Mouse (Mus musculus) CH12.LX (cell line): Measurements from ENCODE around the gene Tmem178b. TPM values are rescaled to one million over a fixed set of nuclear protein-coding genes. Genes with fewer than 3 reads are reported as not detected.

Experiments
- DNase-seq: peaks from one replicate; pipeline ENCODE4 v3.0.0-alpha.2; 2013; ENCODE audit errors: extremely low read depth
- H3K27ac ChIP-seq: 2 replicates; pipeline ENCODE4 v1.5.1; 2012; ENCODE audit warnings: low read depth, mild to moderate bottlenecking, control low read depth, moderate library complexity; ENCODE audit not compliant: insufficient read depth
- H3K27me3 ChIP-seq: replicated peaks from 2 replicates; pipeline ENCODE3; 2012; ENCODE audit warnings: inconsistent platforms
- H3K36me3 ChIP-seq, 2 experiments: replicated peaks in 1 of 2; 2 replicates each; pipeline versions ENCODE3 to v1.6.1; 2012; ENCODE audit warnings: inconsistent platforms in 1 of 2, low read length in 1 of 2, mild to moderate bottlenecking in 1 of 2, mixed read lengths in 1 of 2, moderate library complexity in 1 of 2; ENCODE audit not compliant: control insufficient read depth in 1 of 2, insufficient read depth in 1 of 2
- H3K4me1 ChIP-seq, 2 experiments: 2 replicates each; pipeline ENCODE4 v1.6.1; 2012; ENCODE audit warnings: inconsistent platforms in 1 of 2, moderate library complexity in 1 of 2; ENCODE audit not compliant: insufficient read depth in 2 of 2, control insufficient read depth in 1 of 2
- H3K4me2 ChIP-seq: 2 replicates; pipeline ENCODE4 v1.6.1; 2012; ENCODE audit warnings: low read depth, mild to moderate bottlenecking, control low read depth; ENCODE audit not compliant: poor library complexity, insufficient read depth, severe bottlenecking
- H3K4me3 ChIP-seq, 3 experiments: fragments of 150-350 bp in 1 of 3; sonication (generic) in 1 of 3; replicated peaks in 1 of 3; 2 replicates each; pipeline versions ENCODE3 to v1.5.1; 2011 to 2012; ENCODE audit warnings: low read depth in 2 of 3, low read length in 2 of 3, mild to moderate bottlenecking in 2 of 3, moderate library complexity in 2 of 3, control low read depth in 1 of 3, improper control_type of control experiment in 1 of 3, inconsistent platforms in 1 of 3, mixed read lengths in 1 of 3; ENCODE audit not compliant: poor library complexity in 1 of 3
- H3K79me2 ChIP-seq: replicated peaks from 2 replicates; pipeline ENCODE4 v1.6.1; 2012; ENCODE audit warnings: mild to moderate bottlenecking, moderate library complexity; ENCODE audit not compliant: control insufficient read depth, poor library complexity, insufficient read depth, severe bottlenecking; ENCODE audit errors: extremely low read depth
- H3K9ac ChIP-seq: 2 replicates; pipeline ENCODE4 v1.6.1; 2012; ENCODE audit warnings: low read depth, mild to moderate bottlenecking, control low read depth, moderate library complexity; ENCODE audit not compliant: insufficient read depth
- H3K9me3 ChIP-seq: replicated peaks from 2 replicates; pipeline ENCODE3; 2012; ENCODE audit warnings: low read length, inconsistent platforms, mixed read lengths
- CHD1 ChIP-seq: IDR thresholded peaks from 2 replicates; pipeline ENCODE4 v1.6.1; 2012; ENCODE audit warnings: low read depth, low read length, improper control_type of control experiment, inconsistent platforms
- CTCF ChIP-seq, 2 experiments: IDR thresholded peaks in 1 of 2; conservative IDR thresholded peaks in 1 of 2; 2 replicates each; pipeline ENCODE4 v1.5.1; 2011 to 2012; ENCODE audit warnings: low read depth in 2 of 2, low read length in 2 of 2, improper control_type of control experiment in 1 of 2, inconsistent platforms in 1 of 2, mild to moderate bottlenecking in 1 of 2, moderate library complexity in 1 of 2
- GABPA ChIP-seq: IDR thresholded peaks from 2 replicates; pipeline ENCODE4 v1.6.1; 2012; ENCODE audit warnings: low read depth, low read length, improper control_type of control experiment, inconsistent platforms; ENCODE audit not compliant: insufficient replicate concordance
- HCFC1 ChIP-seq: IDR thresholded peaks from 2 replicates; pipeline ENCODE4 v1.6.1; 2012; ENCODE audit warnings: low read depth, mild to moderate bottlenecking, inconsistent platforms, low read length, improper control_type of control experiment
- MAX ChIP-seq: IDR thresholded peaks from 2 replicates; pipeline ENCODE4 v1.6.1; 2011; ENCODE audit warnings: low read length, improper control_type of control experiment
- MAZ ChIP-seq: IDR thresholded peaks from 2 replicates; pipeline ENCODE4 v1.6.1; 2012; ENCODE audit warnings: low read depth, mild to moderate bottlenecking, inconsistent platforms, low read length, improper control_type of control experiment, moderate library complexity
- MEF2A ChIP-seq: IDR thresholded peaks from 2 replicates; pipeline ENCODE4 v1.6.1; 2014; ENCODE audit warnings: low read depth, mild to moderate bottlenecking, inconsistent platforms, low read length, improper control_type of control experiment, borderline replicate concordance
- MXI1 ChIP-seq: IDR thresholded peaks from 2 replicates; pipeline ENCODE4 v1.6.1; 2011; ENCODE audit warnings: mild to moderate bottlenecking, low read depth, low read length, improper control_type of control experiment
- NRF1 ChIP-seq: IDR thresholded peaks from 2 replicates; pipeline ENCODE4 v1.6.1; 2014; ENCODE audit warnings: low read depth, mild to moderate bottlenecking, inconsistent platforms, low read length, improper control_type of control experiment, moderate library complexity
- PAX5 ChIP-seq: IDR thresholded peaks from 2 replicates; pipeline ENCODE4 v1.6.1; 2012; ENCODE audit warnings: low read length, inconsistent platforms, mixed read lengths
- POLR2AphosphoS2 ChIP-seq: IDR thresholded peaks from 2 replicates; pipeline ENCODE4 v1.6.1; 2011; ENCODE audit warnings: low read depth, low read length, improper control_type of control experiment
- RAD21 ChIP-seq: IDR thresholded peaks from 2 replicates; pipeline ENCODE4 v1.6.1; 2011; ENCODE audit warnings: low read depth, mild to moderate bottlenecking, low read length, improper control_type of control experiment, moderate library complexity
- RCOR1 ChIP-seq: conservative IDR thresholded peaks from 2 replicates; pipeline ENCODE4 v1.6.1; 2012; ENCODE audit warnings: low read depth, mild to moderate bottlenecking, inconsistent platforms, low read length, improper control_type of control experiment
- SIN3A ChIP-seq: IDR thresholded peaks from 2 replicates; pipeline ENCODE4 v1.6.1; 2012; ENCODE audit warnings: low read length, improper control_type of control experiment, inconsistent platforms
- ZC3H11A ChIP-seq: IDR thresholded peaks from 2 replicates; pipeline ENCODE4 v1.6.1; 2012; ENCODE audit warnings: low read depth, mild to moderate bottlenecking, inconsistent platforms, low read length, improper control_type of control experiment
- ZMIZ1 ChIP-seq: IDR thresholded peaks from 2 replicates; pipeline ENCODE4 v1.6.1; 2012; ENCODE audit warnings: low read depth, mild to moderate bottlenecking, inconsistent platforms, low read length, improper control_type of control experiment
- ZNF384 ChIP-seq: IDR thresholded peaks from 2 replicates; pipeline ENCODE4 v1.6.1; 2012; ENCODE audit warnings: low read depth, low read length, improper control_type of control experiment, inconsistent platforms
- dilution Hi-C: fragments of 300-500 bp; cut with MboI; formaldehyde crosslinking; loops from 2 replicates; pipeline ENCODE4 v1.14.3; 2020; ENCODE audit warnings: low sequenced_read_pairs; ENCODE audit not compliant: extremely low pct_unique_long_range_greater_than_20kb, extremely low pct_ligation_motif_present
- in situ Hi-C: fragments of 300-500 bp; cut with MboI; formaldehyde crosslinking; loops from 3 replicates; pipeline ENCODE4 v1.14.3; 2019; ENCODE audit warnings: low sequenced_read_pairs, low pct_ligation_motif_present, low pct_unique_long_range_greater_than_20kb, mixed read lengths
- polyA plus RNA-seq: library from polyadenylated mRNA; unstranded; fragments of >175 nt; gene quantifications from 2 replicates; pipeline ENCODE4 v1.2.1, GENCODE M21; 2012; ENCODE audit warnings: low read depth; ENCODE audit not compliant: insufficient read length
- total RNA-seq, 2 experiments: library from RNA; depleted of rRNA; stranded (reverse); fragments of 300-350 nt in 1 of 2; fragments of >200 nt in 1 of 2; gene quantifications; 2 replicates each; pipeline ENCODE4 v1.2.3; 2012 to 2014

The Tmem178b gene
- total and polyA plus RNA-seq, 3 experiments = not detected

- no peak overlapping the region for H3K4me3 ChIP-seq
- peaks cover 20% of the 10 kb centered on the region for H3K27me3 ChIP-seq
- no peaks in the 10 kb centered on the region for H3K9me3 ChIP-seq
- H3K27ac ChIP-seq = no peak overlapping the region
- no peak for DNase-seq
- no peak overlapping the region for H3K4me2 ChIP-seq
- in situ Hi-C loops = no loop called here
- no peak for TF ChIP-seq RAD21
- no peak for TF ChIP-seq MEF2A
- no peak for TF ChIP-seq GABPA
- TF ChIP-seq POLR2AphosphoS2 = no peak
- no peak for TF ChIP-seq MXI1
- TF ChIP-seq MAZ = no peak
- no peak for TF ChIP-seq PAX5
- no peak for TF ChIP-seq RCOR1
- TF ChIP-seq ZNF384 = no peak
- dilution Hi-C loops = no loop called here
- no peaks in the 10 kb centered on the region for H3K36me3 ChIP-seq
- no peaks in the 10 kb centered on the region for H3K79me2 ChIP-seq
- H3K4me1 ChIP-seq = no peaks in the 10 kb centered on the region
- no peak overlapping the region for H3K9ac ChIP-seq
Observed at GRCm38 (mm10) chr6:40209172-40209571, 336.1 kb downstream of the Tmem178b start.

- Histone ChIP-seq H3K27me3 (peaks cover 2% of the 10 kb centered on the region), H3K4me1 (no peaks in the 10 kb centered on the region), H3K9ac (no peak overlapping the region), H3K4me3 (no peak overlapping the region), H3K9me3 (no peaks in the 10 kb centered on the region), H3K27ac (no peak overlapping the region), H3K4me2 (no peak overlapping the region), H3K79me2 (no peaks in the 10 kb centered on the region), H3K36me3 (no peaks in the 10 kb centered on the region)
- DNase-seq = no peak
- in situ Hi-C loops = no loop called here
- TF ChIP-seq GABPA = no peak
- TF ChIP-seq ZMIZ1 = no peak
- TF ChIP-seq SIN3A = no peak
- no peak for TF ChIP-seq POLR2AphosphoS2
- no peak for TF ChIP-seq CHD1
- no peak for TF ChIP-seq HCFC1
- no peak for TF ChIP-seq MXI1
- TF ChIP-seq ZC3H11A = no peak
- no peak for TF ChIP-seq RAD21
- no peak for TF ChIP-seq MAX
- no peak for TF ChIP-seq NRF1
- TF ChIP-seq CTCF (conservative IDR thresholded peaks at IDR 0.05 in 1 of 2, IDR thresholded peaks at IDR 0.05 in 1 of 2; ENCODE audit: low read depth in 2 of 2, low read length in 2 of 2) = no peak
- dilution Hi-C loops = no loop called here
Observed at GRCm38 (mm10) chr6:40217154-40217553, 344.1 kb downstream of the Tmem178b start.
